Mouse (Mus musculus) gastrocnemius, adult 2 months (tissue): ENCODE results near the gene Nudt17. TPM values are rescaled to one million over a fixed set of nuclear protein-coding genes. Genes with fewer than 3 reads are reported as not detected.
"Not testable (repeated sequence)": the region's sequence is repeated elsewhere in the genome, so short reads cannot be mapped to it uniquely, and the experiment has no call there.

Experiments
- DNase-seq: peaks from one replicate; pipeline ENCODE4 v3.0.0; 2022
- H3K27ac ChIP-seq: fragments of 200-600 bp; 2 replicates; pipeline ENCODE4 v1.8.1; 2022; ENCODE audit warnings: mild to moderate bottlenecking
- H3K4me3 ChIP-seq: fragments of 200-600 bp; 2 replicates; pipeline ENCODE4 v1.8.1; 2022; ENCODE audit warnings: mild to moderate bottlenecking, moderate library complexity
- CTCF ChIP-seq: fragments of 200-600 bp; IDR thresholded peaks from 2 replicates; pipeline ENCODE4 v1.8.1; 2022; ENCODE audit warnings: antibody characterized with exemption, mild to moderate bottlenecking, moderate library complexity
- intact Hi-C: fragments of 180-260 bp; cut with DNase I; formaldehyde crosslinking; loops from one replicate; pipeline ENCODE4 v1.15.1; 2025
- total RNA-seq, 2 experiments: library from RNA; stranded (reverse); gene quantifications; 2 replicates each; pipeline ENCODE4 v1.2.3; 2021

Gene Nudt17
- total RNA-seq, 2 experiments from 2014 or later: 0.31 to 0.73 TPM

DNA sequence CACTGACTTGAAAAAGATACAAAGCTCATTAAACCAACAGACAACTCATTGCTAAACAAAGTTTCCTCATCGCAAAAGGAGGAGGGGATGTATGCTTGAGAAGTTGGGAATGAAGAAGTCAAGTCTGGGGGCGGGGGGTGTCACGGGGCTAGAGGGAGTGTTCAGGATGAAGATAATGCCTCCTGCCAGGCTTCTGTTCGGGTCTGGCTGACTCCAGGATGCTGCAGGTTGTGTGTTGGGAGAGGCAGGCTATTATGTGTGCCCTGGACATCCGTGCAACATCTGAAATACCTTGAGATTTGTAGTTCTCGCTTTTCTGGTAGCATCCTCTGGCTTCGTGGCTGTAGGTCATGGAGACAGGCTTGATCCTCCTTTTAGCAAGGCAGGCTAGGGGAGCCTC lies 29.9 kb downstream of the Nudt17 start:
- no peak for DNase-seq
- H3K4me3 ChIP-seq: no peak overlapping the region
- TF ChIP-seq CTCF: no peak
- H3K27ac ChIP-seq: no peak overlapping the region
- intact Hi-C loops: no loop called here

DNA sequence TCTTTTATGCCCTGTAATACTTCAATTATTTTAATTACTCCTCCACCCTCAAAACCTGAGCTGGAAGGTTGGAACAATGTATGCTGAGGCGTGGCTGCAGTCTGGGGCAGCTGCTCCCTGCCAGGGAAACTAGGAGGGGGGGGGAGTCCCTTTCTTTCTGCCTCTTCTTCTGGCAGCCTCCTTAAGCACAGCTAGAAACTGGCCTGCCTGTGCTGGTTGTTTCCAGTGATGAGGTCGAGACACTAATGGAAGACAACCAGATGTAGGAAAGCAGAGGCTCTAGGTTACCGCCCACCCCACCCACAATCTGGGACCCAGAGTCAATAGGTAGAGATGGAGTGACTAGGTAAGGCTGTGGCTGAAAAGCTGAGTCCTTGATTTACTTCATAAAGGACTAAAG lies 32.7 kb downstream of the Nudt17 start:
- TF ChIP-seq CTCF: no peak
- Histone ChIP-seq H3K27ac (no peak overlapping the region), H3K4me3 (no peak overlapping the region)
- DNase-seq: no peak
- intact Hi-C loops: no loop called here

DNA sequence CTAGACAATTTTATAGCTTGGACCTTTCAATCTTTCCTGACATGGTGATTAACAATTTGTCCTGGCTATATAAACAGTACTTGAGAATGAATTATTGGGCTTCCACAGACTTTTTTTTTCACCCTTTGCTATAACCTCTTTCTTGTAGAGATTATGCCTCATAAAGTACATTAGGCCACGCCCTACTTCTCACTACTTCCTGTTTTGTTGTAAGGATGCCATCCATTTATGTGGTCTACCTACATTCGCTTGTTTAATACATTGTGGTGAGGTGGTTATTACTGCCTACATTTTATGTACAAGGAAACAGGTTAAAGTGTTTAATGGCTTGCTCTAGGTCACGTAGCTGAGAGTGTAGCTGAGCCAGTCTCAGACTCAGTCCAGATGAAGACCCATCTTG lies 33.2 kb downstream of the Nudt17 start:
- TF ChIP-seq CTCF: no peak
- DNase-seq: no peak
- H3K4me3 ChIP-seq: no peak overlapping the region
- intact Hi-C loops: no loop called here
- no peak overlapping the region for H3K27ac ChIP-seq

DNA sequence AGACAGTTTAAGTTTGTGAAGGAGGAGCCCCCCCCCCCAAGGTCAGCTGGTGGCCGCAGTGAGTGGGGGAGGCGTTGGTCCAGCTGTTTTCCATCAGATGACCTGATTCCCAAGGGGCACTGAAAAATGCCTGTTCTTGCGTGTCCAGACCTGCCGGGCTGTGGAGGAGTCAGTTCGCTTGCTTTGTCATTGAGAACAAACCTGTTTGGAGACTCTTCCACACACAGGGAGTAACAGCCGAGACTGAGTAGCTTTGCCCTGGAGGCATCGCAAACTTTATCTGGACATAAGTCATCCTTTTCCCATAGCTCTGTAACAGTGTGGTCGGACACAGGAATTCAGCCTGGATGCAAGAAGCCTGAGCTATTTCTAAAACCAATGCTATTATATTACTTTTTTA lies 33.9 kb downstream of the Nudt17 start:
- TF ChIP-seq CTCF: no peak
- H3K27ac ChIP-seq: no peak overlapping the region
- intact Hi-C loops: no loop called here
- no peak overlapping the region for H3K4me3 ChIP-seq
- no peak for DNase-seq

DNA sequence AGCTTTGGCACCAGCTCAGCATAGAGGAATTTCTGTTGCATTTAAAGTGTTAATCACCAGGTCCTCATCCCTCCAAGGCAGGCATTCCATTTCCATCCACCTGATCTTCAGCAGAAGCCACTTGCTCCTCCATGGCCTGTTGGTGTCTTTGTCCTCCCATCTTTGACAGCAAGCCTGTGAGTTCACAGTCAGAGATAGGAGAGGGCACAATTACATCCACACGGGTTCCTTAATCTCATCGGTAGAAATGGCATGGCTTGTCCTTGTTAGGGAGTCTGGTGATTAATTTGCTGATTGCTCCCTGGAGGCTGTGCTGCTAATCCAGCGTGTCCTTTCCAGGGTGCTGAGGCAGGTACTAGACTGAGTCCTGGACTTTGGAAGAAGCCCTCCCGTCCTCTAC lies 34.8 kb downstream of the Nudt17 start:
- intact Hi-C loops: no loop called here
- no peak for TF ChIP-seq CTCF
- Histone ChIP-seq H3K4me3 (no peak overlapping the region), H3K27ac (no peak overlapping the region)
- no peak for DNase-seq

DNA sequence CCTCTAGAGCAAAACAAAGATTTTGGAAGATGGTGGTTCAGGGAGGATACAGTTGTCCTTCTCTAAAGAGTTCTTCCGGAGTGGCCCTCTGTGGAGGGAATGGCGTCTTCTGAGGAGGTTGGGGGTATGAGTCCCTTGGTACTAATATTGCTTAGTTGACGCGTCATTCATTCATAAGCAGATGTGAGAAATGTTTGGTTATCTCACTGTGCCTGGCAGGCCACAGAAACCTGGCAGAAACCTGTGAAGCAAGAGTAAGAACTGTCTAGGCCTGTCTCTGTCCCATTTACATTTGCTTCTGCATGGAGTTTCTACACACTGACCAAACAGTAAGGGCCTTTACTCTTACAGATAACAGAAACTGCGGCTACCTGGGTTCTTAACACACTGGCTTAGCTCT lies 36.8 kb downstream of the Nudt17 start:
- Histone ChIP-seq H3K27ac (no peak overlapping the region), H3K4me3 (no peak overlapping the region)
- intact Hi-C loops: no loop called here
- no peak for TF ChIP-seq CTCF
- no peak for DNase-seq

DNA sequence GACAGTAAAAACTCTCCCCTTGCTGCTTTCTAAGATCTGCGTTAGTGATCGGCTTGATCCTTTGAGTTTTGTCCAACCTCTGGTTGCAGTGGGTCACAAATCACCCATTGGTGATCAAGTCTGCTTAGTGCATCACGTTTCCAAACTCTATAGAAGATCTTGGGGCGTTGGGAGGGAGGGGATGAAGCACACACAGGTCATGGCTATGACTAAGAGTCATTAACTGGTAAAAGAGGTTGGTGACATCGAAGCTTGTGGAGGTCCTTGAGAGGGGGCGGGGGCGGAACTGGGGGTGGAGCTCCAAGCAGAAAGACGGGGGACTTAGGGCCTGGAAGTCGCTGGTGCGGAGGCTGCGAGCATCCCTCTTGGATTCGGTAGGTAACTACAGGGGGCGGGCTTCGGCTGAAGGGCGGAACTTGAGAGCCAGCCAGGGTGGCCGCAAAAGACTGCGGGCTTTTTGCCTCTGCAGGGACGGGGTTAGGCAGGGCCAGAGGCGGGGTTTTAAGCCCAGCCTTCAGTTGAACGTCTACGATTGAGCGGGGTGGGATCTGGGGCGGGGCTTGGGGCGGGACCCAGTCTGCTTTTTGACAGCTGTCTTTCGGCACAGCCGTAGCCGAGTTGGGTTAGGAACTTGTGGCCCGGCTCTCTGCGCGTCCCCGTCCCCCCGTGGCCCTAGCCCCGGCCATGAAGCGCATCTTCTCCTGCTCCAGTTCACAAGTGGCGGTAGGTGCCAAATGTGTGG lies 38.5 kb downstream of the Nudt17 start, which contains the start of gene Ankrd35:
Ankrd35 (plus strand) TSS at position 405 of the 742 bp plus-strand sequence.
- DNase-seq: peak; percentile 88
- intact Hi-C loops: loop anchor here (5.0 kb wide), 1 partner anchor 37 kb away; the partner anchor contains the start of gene Nudt17
- Histone ChIP-seq H3K4me3 (peak within 1 kb of the TSS; percentile 76), H3K27ac (peak within 1 kb of the TSS; percentile 70)
- TF ChIP-seq CTCF: peak; percentile 38; the same call in 1 of the 2 replicates

DNA sequence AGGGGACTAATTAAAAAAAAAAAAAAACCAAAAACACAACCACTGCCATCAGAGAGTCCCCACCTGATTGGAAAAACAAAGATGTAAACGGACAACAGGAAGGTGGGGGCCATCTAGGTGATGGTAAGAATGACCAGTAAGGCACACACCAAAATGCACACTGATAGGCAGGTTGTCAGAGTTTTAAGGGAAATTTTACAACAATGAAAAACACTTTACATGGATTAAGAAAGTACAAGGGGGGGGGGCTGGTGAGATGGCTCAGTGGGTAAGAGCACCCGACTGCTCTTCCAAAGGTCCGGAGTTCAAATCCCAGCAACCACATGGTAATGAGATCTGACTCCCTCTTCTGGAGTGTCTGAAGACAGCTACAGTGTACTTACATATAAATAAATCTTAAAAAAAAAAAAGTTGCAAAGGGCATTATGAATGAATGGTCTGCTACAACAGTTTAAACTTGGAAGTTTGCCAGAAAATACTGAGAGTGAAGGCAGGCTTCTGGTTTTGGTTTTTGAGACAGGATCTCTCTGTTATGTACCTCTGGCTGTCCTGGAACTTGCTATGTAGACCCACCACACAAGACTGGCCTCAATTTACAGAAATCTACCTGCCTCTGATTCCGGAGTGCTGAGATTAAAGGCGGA lies 39.8 kb downstream of the Nudt17 start:
- Histone ChIP-seq H3K27ac (no peak overlapping the region), H3K4me3 (no peak overlapping the region)
- no peak for TF ChIP-seq CTCF
- intact Hi-C loops: loop anchor here (5.0 kb wide), 1 partner anchor 39 kb away; the partner anchor contains the start of gene Nudt17
- no peak for DNase-seq

DNA sequence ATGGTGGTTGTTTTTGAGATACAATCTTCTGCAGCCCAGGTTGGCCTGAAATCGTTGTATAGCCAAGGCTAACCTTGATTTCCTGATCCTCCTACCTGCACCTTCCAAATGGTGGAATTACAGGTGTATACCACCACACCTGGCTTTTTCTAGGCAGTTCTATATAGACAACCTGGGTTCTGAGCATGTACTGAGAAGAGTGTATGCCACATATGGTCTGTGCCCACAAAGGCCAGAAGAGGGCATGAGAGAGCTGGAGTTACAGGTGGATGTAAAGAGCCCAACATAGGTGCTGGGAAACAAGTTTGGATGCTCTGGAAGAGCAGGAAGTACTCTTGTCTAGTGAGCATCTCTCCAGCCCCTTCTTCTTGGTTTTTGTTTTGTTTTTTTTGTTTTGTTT lies 41.0 kb downstream of the Nudt17 start:
- TF ChIP-seq CTCF: peak; percentile 53
- DNase-seq: no peak
- Histone ChIP-seq H3K4me3 (no peak overlapping the region), H3K27ac (no peak overlapping the region)
- intact Hi-C loops: loop anchor here (5.0 kb wide), 1 partner anchor 40 kb away; the partner anchor contains the start of gene Nudt17

DNA sequence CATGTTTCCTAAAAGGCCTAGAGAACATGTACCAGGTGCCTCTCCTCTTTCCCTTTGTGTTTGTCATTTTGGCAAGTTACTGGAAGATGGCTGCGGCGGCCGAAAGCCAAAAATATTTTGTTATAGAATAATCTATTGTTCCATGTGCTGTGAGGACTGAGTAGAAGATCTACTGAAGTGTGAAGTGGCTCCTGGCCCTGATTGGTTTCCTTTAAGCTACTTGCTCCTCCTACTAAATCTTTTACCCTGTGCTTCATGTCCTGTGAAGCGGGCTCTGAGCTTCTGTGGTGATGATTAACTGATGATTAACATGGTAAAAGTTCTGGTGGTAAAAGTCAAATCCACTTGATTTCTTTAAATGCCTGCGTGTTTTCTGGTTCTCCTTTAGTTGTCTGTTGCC lies 41.4 kb downstream of the Nudt17 start:
- DNase-seq: no peak
- TF ChIP-seq CTCF: no peak
- intact Hi-C loops: loop anchor here (5.0 kb wide), 1 partner anchor 40 kb away; the partner anchor contains the start of gene Nudt17

DNA sequence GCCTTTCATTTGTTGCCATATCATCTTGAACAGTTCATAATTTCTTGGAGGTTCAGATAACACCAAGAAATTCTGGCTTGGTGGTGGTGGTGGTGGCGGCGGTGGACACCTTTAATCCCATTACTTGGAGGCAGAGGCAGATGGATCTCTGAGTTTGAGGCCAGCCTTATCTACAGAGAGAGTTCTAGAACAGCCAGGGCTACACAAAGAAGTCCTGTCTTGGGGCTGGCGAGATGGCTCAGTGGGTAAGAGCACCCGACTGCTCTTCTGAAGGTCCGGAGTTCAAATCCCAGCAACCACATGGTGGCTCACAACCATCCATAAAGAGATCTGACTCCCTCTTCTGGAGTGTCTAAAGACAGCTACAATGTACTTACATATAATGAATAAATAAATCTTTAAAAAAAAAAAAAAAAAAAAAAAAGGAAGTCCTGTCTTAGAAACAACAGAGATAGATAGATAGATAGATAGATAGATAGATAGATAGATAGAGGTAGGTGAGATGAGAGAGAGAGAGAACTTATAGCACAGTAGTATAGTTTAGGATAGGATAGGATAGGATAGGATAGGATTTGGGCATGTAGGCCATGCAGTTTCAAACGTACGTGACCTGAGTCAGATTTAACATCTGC lies 42.5 kb downstream of the Nudt17 start:
- intact Hi-C loops: loop anchor here (5.0 kb wide), 1 partner anchor 41 kb away; the partner anchor contains the start of gene Nudt17
- H3K4me3 ChIP-seq, DNase-seq, H3K27ac ChIP-seq: not testable (repeated sequence)

More for the DNA sequence above, 41.4 kb downstream of the Nudt17 start:
- Histone ChIP-seq H3K27ac (no peak overlapping the region), H3K4me3 (no peak overlapping the region)

DNA sequence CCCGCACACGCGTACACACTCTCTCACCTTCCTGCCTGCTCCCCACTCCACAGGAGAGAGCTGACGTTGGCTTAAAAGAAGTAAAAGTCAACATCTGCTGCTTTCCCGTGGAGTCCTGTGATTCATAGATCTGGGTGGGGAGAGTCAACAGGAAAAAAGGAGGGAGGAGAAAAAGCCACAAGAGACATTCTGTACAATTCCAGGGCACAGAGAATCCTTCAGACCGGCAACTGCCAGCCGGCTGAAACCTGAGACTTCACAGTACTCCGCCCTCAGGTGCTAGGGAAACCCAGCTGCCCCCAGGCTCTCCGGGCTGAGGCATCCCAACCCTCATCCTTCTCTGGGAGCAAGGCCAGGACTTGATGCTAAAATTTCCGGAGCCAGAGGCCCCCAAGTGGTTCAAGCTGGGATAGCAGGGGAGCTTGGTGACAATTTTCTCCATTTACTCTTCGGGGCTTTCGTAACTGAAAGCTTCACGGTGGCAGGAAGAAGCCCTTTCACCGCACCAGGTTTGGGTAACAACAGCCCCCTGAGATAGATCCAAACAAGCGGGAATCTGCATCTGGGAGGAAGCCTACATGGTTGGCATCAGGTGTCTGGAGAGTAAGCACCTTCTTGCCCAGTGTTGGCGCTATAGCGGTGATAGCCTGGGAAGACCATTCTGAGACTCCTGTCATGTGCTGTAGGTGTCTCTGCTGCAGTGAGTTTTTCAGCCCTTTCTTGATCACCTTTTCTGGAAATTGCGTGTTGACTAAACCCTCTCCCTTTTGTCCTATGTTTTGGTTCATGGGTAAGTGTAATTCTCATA lies 44.7 kb downstream of the Nudt17 start:
- peak; percentile 86 for TF ChIP-seq CTCF
- peak; percentile 85 for DNase-seq
- H3K27ac ChIP-seq: peak overlapping the region; percentile 67
- intact Hi-C loops: no loop called here
- H3K4me3 ChIP-seq: peak overlapping the region; percentile 62
